Mouse (Mus musculus) heart, embryonic 11.5 days (tissue): ENCODE results near the gene Apod. TPM values are rescaled to one million over a fixed set of nuclear protein-coding genes. Genes with fewer than 3 reads are reported as not detected.
"Not testable (repeated sequence)": the region's sequence is repeated elsewhere in the genome, so short reads cannot be mapped to it uniquely, and the experiment has no call there.

Experiments used
- ATAC-seq: fragments of 200-750 bp; cut with Nextera tagmentation; replicated peaks from 2 replicates; pipeline ENCODE4 v1.8.0; 2017; ENCODE audit warnings: moderate library complexity; ENCODE audit not compliant: insufficient number of reproducible peaks, low FRiP score, low TSS enrichment
- H3K27ac ChIP-seq: fragments of 300-500 bp; sonication (generic); 2 replicates; pipeline ENCODE4 v1.5.1; 2014; ENCODE audit warnings: mild to moderate bottlenecking, low read depth, low read length
- H3K27me3 ChIP-seq: fragments of 300-500 bp; sonication (generic); 2 replicates; pipeline ENCODE4 v1.6.1; 2014; ENCODE audit warnings: mild to moderate bottlenecking, low read length, mixed read lengths; ENCODE audit not compliant: control insufficient read depth, insufficient read depth
- H3K36me3 ChIP-seq: fragments of 300-500 bp; sonication (generic); 2 replicates; pipeline ENCODE4 v1.6.1; 2014; ENCODE audit warnings: mild to moderate bottlenecking, low read length, moderate library complexity, mixed read lengths; ENCODE audit not compliant: control insufficient read depth, insufficient read depth
- H3K4me1 ChIP-seq: fragments of 300-500 bp; sonication (generic); 2 replicates; pipeline ENCODE4 v1.6.1; 2014; ENCODE audit warnings: low read length; ENCODE audit not compliant: control insufficient read depth, insufficient read depth
- H3K4me2 ChIP-seq: fragments of 300-500 bp; sonication (generic); 2 replicates; pipeline ENCODE4 v1.6.1; 2014; ENCODE audit warnings: mild to moderate bottlenecking, moderate library complexity
- H3K4me3 ChIP-seq: fragments of 300-500 bp; sonication (generic); 2 replicates; pipeline ENCODE4 v1.5.1; 2014; ENCODE audit warnings: low read depth, low read length
- H3K9ac ChIP-seq: fragments of 300-500 bp; sonication (generic); 2 replicates; pipeline ENCODE4 v1.6.1; 2014; ENCODE audit warnings: mild to moderate bottlenecking, low read depth, low read length, moderate library complexity
- H3K9me3 ChIP-seq: fragments of 300-500 bp; sonication (generic); replicated peaks from 2 replicates; pipeline ENCODE4 v1.6.1; 2016; ENCODE audit warnings: low read length; ENCODE audit not compliant: control insufficient read depth
- WGBS: fragments of 180-500 bp; shearing (Covaris S2); extraction: QIAGEN DNeasy Blood & Tissue Kit; methylation state at CpG from one replicate; pipeline ENCODE4 v1.1.7; 2014; ENCODE audit not compliant: insufficient replicate concordance; 5-methylcytosine and 5-hydroxymethylcytosine counted together
- polyA plus RNA-seq: library from polyadenylated mRNA; unstranded; fragments of >200 nt; fragmentation: Nextera tagmentation; extraction: Ambion mirVana; gene quantifications from 2 replicates; pipeline ENCODE4 v1.2.1, GENCODE M21; 2014

Apod gene
- polyA plus RNA-seq, 1 experiment from 2014 or later: not detected

DNA sequence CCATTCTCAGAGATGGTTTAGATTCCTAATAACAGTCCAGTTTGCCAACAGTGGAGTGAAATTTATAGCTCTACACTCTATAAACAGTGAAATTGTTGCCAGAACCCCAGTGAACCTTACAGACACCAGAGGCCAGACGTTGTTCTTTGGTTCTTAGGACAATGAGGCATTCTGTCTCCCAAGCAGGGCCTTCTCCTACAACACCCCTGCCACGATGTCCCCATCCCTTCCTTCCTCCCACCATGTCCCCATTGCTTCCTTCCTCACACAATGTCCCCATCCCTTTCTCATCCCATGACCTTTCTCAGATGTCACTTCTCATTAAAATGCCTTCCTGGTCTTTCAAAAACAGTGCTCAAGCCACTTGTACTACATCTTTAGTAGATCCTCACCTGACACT lies 3.8 kb upstream of the Apod start:
- Histone ChIP-seq H3K27ac (no peak overlapping the region), H3K27me3 (no peaks in the 10 kb centered on the region), H3K9ac (no peak overlapping the region), H3K9me3 (no peaks in the 10 kb centered on the region), H3K4me3 (no peak overlapping the region), H3K36me3 (no peaks in the 10 kb centered on the region), H3K4me2 (no peak overlapping the region), H3K4me1 (no peaks in the 10 kb centered on the region; the same call in 1 of the 2 replicates)
- 67% methylated on average over 2 of the region's 2 CpGs for WGBS
- ATAC-seq: no peak

GRCm38 (mm10) chr16:31316246-31317143 lies 1.9 kb upstream of the Apod start:
- 58% methylated on average over 12 of the region's 12 CpGs for whole genome bisulfite sequencing

DNA sequence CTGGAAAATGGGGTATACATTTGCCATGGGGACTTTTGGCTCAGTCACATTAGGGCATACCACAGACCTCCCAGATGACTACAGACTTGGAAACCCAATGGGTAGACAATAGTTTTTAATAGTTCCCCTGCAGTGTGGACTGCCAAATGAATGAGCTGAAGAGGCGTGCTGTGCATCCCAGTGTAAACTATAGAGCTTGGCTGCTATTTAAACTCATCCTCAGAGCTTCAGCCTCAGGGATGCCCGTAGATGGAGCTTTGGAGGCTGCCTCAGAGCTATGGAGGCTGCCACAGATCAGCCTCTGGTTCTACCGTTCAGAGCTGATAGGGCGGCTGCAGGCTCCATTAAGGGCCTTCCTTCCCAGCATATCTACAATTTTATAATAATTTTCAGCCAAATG lies 686 bp upstream of the Apod start:
- H3K27ac ChIP-seq: no peak overlapping the region
- no peak overlapping the region for H3K4me3 ChIP-seq
- H3K27me3 ChIP-seq: no peaks in the 10 kb centered on the region
- ATAC-seq: no peak
- no peaks in the 10 kb centered on the region for H3K9me3 ChIP-seq
- H3K36me3 ChIP-seq: no peaks in the 10 kb centered on the region
- 83% methylated on average over 4 of the region's 4 CpGs for WGBS
- H3K4me1 ChIP-seq: no peaks in the 10 kb centered on the region; the same call in 1 of the 2 replicates
- no peak overlapping the region for H3K4me2 ChIP-seq
- no peak overlapping the region for H3K9ac ChIP-seq

More at GRCm38 (mm10) chr16:31316246-31317143, 1.9 kb upstream of the Apod start:
- H3K4me3 ChIP-seq, H3K9ac ChIP-seq, H3K27ac ChIP-seq, H3K4me2 ChIP-seq, H3K9me3 ChIP-seq, H3K36me3 ChIP-seq, H3K4me1 ChIP-seq, ATAC-seq, H3K27me3 ChIP-seq: not testable (repeated sequence)

DNA sequence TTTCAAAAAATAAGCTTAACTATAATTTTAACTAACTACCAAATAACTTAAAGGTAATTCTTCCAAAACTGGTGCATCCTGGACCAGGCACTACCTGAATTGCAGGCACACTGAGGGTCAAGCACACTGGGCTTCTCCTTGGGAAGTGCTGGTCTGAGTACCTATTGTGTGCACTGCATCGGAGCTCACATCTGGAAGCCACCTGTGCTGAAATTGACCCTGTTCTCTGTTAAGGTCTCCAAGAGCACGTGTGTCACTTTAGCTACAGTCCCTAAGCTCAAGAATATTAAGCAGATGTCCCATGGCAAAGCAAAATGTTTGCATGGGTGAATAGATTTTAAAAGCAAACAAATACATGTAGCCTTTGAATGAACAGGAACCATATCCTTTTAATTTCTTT lies 997 bp downstream of the Apod start:
- no peak overlapping the region for H3K27ac ChIP-seq

GRCm38 (mm10) chr16:31312296-31312695 lies 2.3 kb downstream of the Apod start:
- no peak for ATAC-seq
- no peaks in the 10 kb centered on the region for H3K9me3 ChIP-seq
- no peaks in the 10 kb centered on the region for H3K27me3 ChIP-seq
- no peak overlapping the region for H3K27ac ChIP-seq
- no peaks in the 10 kb centered on the region for H3K36me3 ChIP-seq
- 59% methylated on average over 3 of the region's 3 CpGs for WGBS
- no peak overlapping the region for H3K9ac ChIP-seq
- H3K4me1 ChIP-seq: no peaks in the 10 kb centered on the region; the same call in 1 of the 2 replicates
- H3K4me3 ChIP-seq: no peak overlapping the region
- H3K4me2 ChIP-seq: no peak overlapping the region

More for the DNA sequence above, 997 bp downstream of the Apod start:
- Histone ChIP-seq H3K36me3 (no peaks in the 10 kb centered on the region), H3K4me1 (no peaks in the 10 kb centered on the region; the same call in 1 of the 2 replicates), H3K27me3 (no peaks in the 10 kb centered on the region), H3K9me3 (no peaks in the 10 kb centered on the region), H3K4me3 (no peak overlapping the region), H3K4me2 (no peak overlapping the region), H3K9ac (no peak overlapping the region)
- no peak for ATAC-seq
- WGBS: 68% methylated on average over 2 of the region's 2 CpGs

GRCm38 (mm10) chr16:31305199-31305919 lies 9.2 kb downstream of the Apod start:
- no peak overlapping the region for H3K27ac ChIP-seq
- no peak for ATAC-seq
- no peaks in the 10 kb centered on the region for H3K9me3 ChIP-seq
- peaks cover 1% of the 10 kb centered on the region; the same call in 1 of the 2 replicates for H3K4me1 ChIP-seq
- H3K4me2 ChIP-seq: no peak overlapping the region
- no peak overlapping the region for H3K4me3 ChIP-seq
- 66% methylated on average over 5 of the region's 5 CpGs for WGBS
- H3K36me3 ChIP-seq: no peaks in the 10 kb centered on the region
- H3K9ac ChIP-seq: no peak overlapping the region
- no peaks in the 10 kb centered on the region for H3K27me3 ChIP-seq

- no peak for ATAC-seq
- H3K4me1 ChIP-seq: peaks cover 12% of the 10 kb centered on the region; the same call in 1 of the 2 replicates
- H3K4me2 ChIP-seq: no peak overlapping the region
- no peaks in the 10 kb centered on the region for H3K27me3 ChIP-seq
- no peaks in the 10 kb centered on the region for H3K36me3 ChIP-seq
- H3K27ac ChIP-seq: no peak overlapping the region
- H3K4me3 ChIP-seq: no peak overlapping the region
- no peaks in the 10 kb centered on the region for H3K9me3 ChIP-seq
- H3K9ac ChIP-seq: no peak overlapping the region
- WGBS: 68% methylated on average over 10 of the region's 10 CpGs
Observed at GRCm38 (mm10) chr16:31303276-31303675, 11.3 kb downstream of the Apod start.

DNA sequence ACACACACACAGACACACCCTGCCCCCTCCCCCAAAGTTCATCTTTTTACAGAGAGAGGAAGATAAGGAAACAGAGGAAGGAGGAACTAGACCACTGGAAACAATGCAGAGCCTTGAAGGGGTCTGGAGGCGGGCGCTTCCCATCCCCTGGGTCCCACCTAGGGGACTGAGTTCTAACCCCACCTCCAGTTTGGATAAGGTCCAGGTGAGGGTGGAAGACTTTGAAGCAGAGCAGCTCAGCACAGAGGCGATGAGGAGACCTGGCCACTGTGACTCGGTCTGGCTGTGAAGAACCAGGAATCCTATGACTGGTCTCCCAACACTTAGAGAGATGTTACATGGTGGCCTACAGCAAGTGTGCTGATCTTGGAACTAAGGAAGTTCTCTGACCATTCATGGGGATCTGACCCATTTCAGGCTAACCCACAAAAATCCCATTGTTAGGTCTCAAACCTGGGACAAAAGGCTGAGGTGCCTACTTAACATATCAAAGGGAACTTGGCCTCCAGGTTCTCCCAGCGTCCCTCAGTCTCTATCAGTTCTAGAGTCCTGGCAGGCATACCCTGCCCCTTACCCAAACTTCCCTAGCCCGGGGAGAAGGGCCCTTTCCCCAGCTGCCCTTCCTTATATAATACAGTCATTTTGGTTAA lies 13.6 kb downstream of the Apod start:
- Histone ChIP-seq H3K9me3 (no peaks in the 10 kb centered on the region), H3K4me2 (no peak overlapping the region), H3K27ac (no peak overlapping the region), H3K4me1 (peaks cover 12% of the 10 kb centered on the region; the same call in 1 of the 2 replicates), H3K4me3 (no peak overlapping the region), H3K36me3 (no peaks in the 10 kb centered on the region), H3K27me3 (no peaks in the 10 kb centered on the region), H3K9ac (no peak overlapping the region)
- no peak for ATAC-seq
- 80% methylated on average over 6 of the region's 6 CpGs for WGBS
